13 mouse cellular contexts compared by ENCODE assay signal in genomic region chr14:45325471-45325870, GRCm38 (mm10). TPM values are rescaled to one million over a fixed set of nuclear protein-coding genes. Genes with fewer than 3 reads are reported as not detected.
DNase-seq lines count a peak whose midpoint lies in the region; ATAC-seq and TF ChIP-seq lines count a peak whose summit lies in the region.
"Had no signal": no experiment of that assay in that cellular context is flagged by ENCODE, and none has a peak within 500 bp of the region (broad histone marks: within the 10 kb centered on the region; RNA-seq: fewer than 3 reads in every experiment).

No protein-coding gene starts in this region.

- H3K27me3 ChIP-seq in midbrain, embryonic 14.5 days (ENCODE audit: control insufficient read depth, insufficient read depth, low read length): no peaks in the 10 kb centered on the region
- H3K27me3 ChIP-seq in midbrain, embryonic 15.5 days (replicated peaks): no peaks in the 10 kb centered on the region
- no peaks in the 10 kb centered on the region for H3K27me3 ChIP-seq in liver, postnatal 0 days (ENCODE audit: insufficient read depth, low read length)
- H3K27me3 ChIP-seq: embryonic facial prominence, embryonic 15.5 days; limb, embryonic 15.5 days had no signal

- no peak overlapping the region for H3K9ac ChIP-seq in midbrain, embryonic 14.5 days (replicated peaks; ENCODE audit: low read length)
- H3K9ac ChIP-seq in midbrain, embryonic 15.5 days: no peak overlapping the region
- H3K9ac ChIP-seq in liver, postnatal 0 days (replicated peaks): no peak overlapping the region
- H3K9ac ChIP-seq: embryonic facial prominence, embryonic 15.5 days; limb, embryonic 15.5 days; neural tube, embryonic 12.5 days had no signal

- no peak overlapping the region for H3K4me2 ChIP-seq in midbrain, embryonic 14.5 days (ENCODE audit: low read length)
- H3K4me2 ChIP-seq in midbrain, embryonic 15.5 days: no peak overlapping the region
- H3K4me2 ChIP-seq in liver, postnatal 0 days (ENCODE audit: low read depth, low read length): 0 out of 2 replicates have a peak overlapping the region, but pooled peaks have one; percentile 9
- H3K4me2 ChIP-seq: embryonic facial prominence, embryonic 15.5 days; limb, embryonic 15.5 days; neural tube, embryonic 12.5 days had no signal

- no peak for ATAC-seq in midbrain, embryonic 14.5 days (ENCODE audit: low FRiP score, low TSS enrichment)
- ATAC-seq in midbrain, embryonic 15.5 days (replicated peaks): no peak
- ATAC-seq in liver, postnatal 0 days: peak; percentile 16

- H3K4me3 ChIP-seq in midbrain, embryonic 14.5 days (replicated peaks; ENCODE audit: low read depth, low read length): no peak overlapping the region
- no peak overlapping the region for H3K4me3 ChIP-seq in midbrain, embryonic 15.5 days
- no peak overlapping the region for H3K4me3 ChIP-seq in liver, postnatal 0 days (ENCODE audit: low read depth, low read length)
- H3K4me3 ChIP-seq: embryonic facial prominence, embryonic 15.5 days; heart, adult 2 months; limb, embryonic 15.5 days; neural tube, embryonic 12.5 days had no signal

- no peak for TF ChIP-seq EP300 in liver, postnatal 0 days (IDR thresholded peaks at IDR 0.05; ENCODE audit: low read depth)

- H3K27ac ChIP-seq in midbrain, embryonic 14.5 days (replicated peaks; ENCODE audit: low read depth, low read length): no peak overlapping the region
- no peak overlapping the region for H3K27ac ChIP-seq in midbrain, embryonic 15.5 days
- peak overlapping the region; percentile 39; the same call in 1 of the 2 replicates for H3K27ac ChIP-seq in liver, postnatal 0 days (ENCODE audit: low read depth)
- H3K27ac ChIP-seq: embryonic facial prominence, embryonic 15.5 days; heart, adult 2 months; limb, embryonic 15.5 days; neural tube, embryonic 12.5 days had no signal

- TF ChIP-seq CTCF in liver, postnatal 0 days (IDR thresholded peaks at IDR 0.05; ENCODE audit: low read depth): no peak

- intact Hi-C loops in heart, postnatal 36 days (cut with DNase I): no loop called here

- no peaks in the 10 kb centered on the region for H3K4me1 ChIP-seq in midbrain, embryonic 14.5 days (ENCODE audit: control insufficient read depth, insufficient read depth, low read length)
- no peaks in the 10 kb centered on the region for H3K4me1 ChIP-seq in midbrain, embryonic 15.5 days
- peaks cover 27% of the 10 kb centered on the region for H3K4me1 ChIP-seq in liver, postnatal 0 days (ENCODE audit: insufficient read depth)
- H3K4me1 ChIP-seq: embryonic facial prominence, embryonic 15.5 days; limb, embryonic 15.5 days; neural tube, embryonic 12.5 days had no signal

- no peaks in the 10 kb centered on the region for H3K36me3 ChIP-seq in midbrain, embryonic 14.5 days (ENCODE audit: control insufficient read depth, insufficient read depth, low read length)
- H3K36me3 ChIP-seq in midbrain, embryonic 15.5 days (replicated peaks): no peaks in the 10 kb centered on the region
- H3K36me3 ChIP-seq in liver, postnatal 0 days (replicated peaks; ENCODE audit: insufficient read depth, low read length): no peaks in the 10 kb centered on the region
- H3K36me3 ChIP-seq: embryonic facial prominence, embryonic 15.5 days; limb, embryonic 15.5 days; neural tube, embryonic 12.5 days had no signal

- peak; percentile 27 to 86 for DNase-seq in adrenal gland, adult (ENCODE audit: inconsistent age in 2 of 2, low spot score in 1 of 2)
- no peak for DNase-seq in adrenal gland, postnatal 4 days (ENCODE audit: low spot score in 2 of 2)
- DNase-seq in midbrain, embryonic 14.5 days: peak; percentile 17
- DNase-seq in liver, postnatal 0 days: peak; percentile 27
- peak; percentile 24 for DNase-seq in retina, postnatal 7 days (ENCODE audit: low read depth, low spot score)
- DNase-seq in heart, postnatal 36 days: no peak
- no peak for DNase-seq in cerebellum, adult 11 months
- DNase-seq: B cell, adult 2 months; heart, adult 2 months had no signal

- H3K9me3 ChIP-seq in midbrain, embryonic 14.5 days (ENCODE audit: control insufficient read depth, low read length): no peaks in the 10 kb centered on the region
- no peaks in the 10 kb centered on the region for H3K9me3 ChIP-seq in midbrain, embryonic 15.5 days
- no peaks in the 10 kb centered on the region for H3K9me3 ChIP-seq in liver, postnatal 0 days (ENCODE audit: low read length)
- H3K9me3 ChIP-seq: embryonic facial prominence, embryonic 15.5 days; limb, embryonic 15.5 days; neural tube, embryonic 12.5 days had no signal

RNA-seq across cellular contexts. Expression of gene Psmc6, which starts 4.1 kb away (rescaled TPM):
- 100 to 1,000 TPM; 125 to 127 TPM for total RNA-seq in adrenal gland, postnatal 4 days (2021)
- 184 and 203 TPM in 2 replicates for polyA plus RNA-seq in midbrain, embryonic 14.5 days (2014; fragmentation: Nextera tagmentation; extraction: Ambion mirVana)
- polyA plus RNA-seq in midbrain, embryonic 15.5 days (2015; fragmentation: Nextera tagmentation; extraction: Ambion mirVana): 140 and 147 TPM in 2 replicates
- 58.8 and 65.1 TPM in 2 replicates for polyA plus RNA-seq in liver, postnatal 0 days (2015; fragmentation: Nextera tagmentation; extraction: Ambion mirVana)
- total RNA-seq in heart, postnatal 36 days (2021): 100 to 1,000 TPM in 1 of 2 experiments, 10 to 100 TPM in 1; 93.4 to 113 TPM

RNA-seq across cellular contexts. Expression of gene Ero1l, which starts 6.9 kb away (rescaled TPM):
- 10 to 100 TPM; 34.5 to 38.5 TPM for total RNA-seq in adrenal gland, postnatal 4 days (2021)
- polyA plus RNA-seq in midbrain, embryonic 14.5 days (2014; fragmentation: Nextera tagmentation; extraction: Ambion mirVana): 29.9 and 30.0 TPM in 2 replicates
- 22.1 and 27.1 TPM in 2 replicates for polyA plus RNA-seq in midbrain, embryonic 15.5 days (2015; fragmentation: Nextera tagmentation; extraction: Ambion mirVana)
- polyA plus RNA-seq in liver, postnatal 0 days (2015; fragmentation: Nextera tagmentation; extraction: Ambion mirVana): 30.3 and 37.6 TPM in 2 replicates
- 10 to 100 TPM; 20.9 to 21.8 TPM for total RNA-seq in heart, postnatal 36 days (2021)

RNA-seq across cellular contexts. Expression of gene Styx, which starts 25.4 kb away (rescaled TPM):
- 10 to 100 TPM; 38.0 to 43.9 TPM for total RNA-seq in adrenal gland, postnatal 4 days (2021)
- 61.4 and 66.5 TPM in 2 replicates for polyA plus RNA-seq in midbrain, embryonic 14.5 days (2014; fragmentation: Nextera tagmentation; extraction: Ambion mirVana)
- 63.4 and 63.8 TPM in 2 replicates for polyA plus RNA-seq in midbrain, embryonic 15.5 days (2015; fragmentation: Nextera tagmentation; extraction: Ambion mirVana)
- polyA plus RNA-seq in liver, postnatal 0 days (2015; fragmentation: Nextera tagmentation; extraction: Ambion mirVana): 18.1 and 21.8 TPM in 2 replicates
- 10 to 100 TPM; 29.0 to 33.2 TPM for total RNA-seq in heart, postnatal 36 days (2021)

Comparison
In these comparisons a context has a peak if more than half of its experiments do, and no peak if none do; other contexts are left out.
1. DNase-seq: peak in adrenal gland, adult (2 of 2), midbrain, embryonic 14.5 days (single experiment), liver, postnatal 0 days (single experiment) and retina, postnatal 7 days (single experiment); none in adrenal gland, postnatal 4 days (0 of 2), heart, postnatal 36 days (0 of 2) and cerebellum, adult 11 months (single experiment).